ENCODE assay signal across 8 mouse cellular contexts in genomic region chr14:27596265-27596664, GRCm38 (mm10). TPM values are rescaled to one million over a fixed set of nuclear protein-coding genes. Genes with fewer than 3 reads are reported as not detected.
A peak's percentile ranks its signal among the peaks of the same experiment; 100 is the strongest.
DNase-seq lines count a peak whose midpoint lies in the region; ATAC-seq and TF ChIP-seq lines count a peak whose summit lies in the region.

No protein-coding gene starts in this region.

- H3K27ac ChIP-seq in CH12.LX (ENCODE audit: insufficient read depth, low read depth), result no peak overlapping the region
- no peak overlapping the region for H3K27ac ChIP-seq in heart, embryonic 15.5 days

- TF ChIP-seq POLR2A in CH12.LX (IDR thresholded peaks at IDR 0.05; ENCODE audit: low read depth, low read length), result no peak

- peak; percentile 44 for TF ChIP-seq RAD21 in CH12.LX (IDR thresholded peaks at IDR 0.05; ENCODE audit: low read depth, low read length)

- in situ Hi-C loops in CH12.LX (cut with MboI; ENCODE audit: low pct_ligation_motif_present, low pct_unique_long_range_greater_than_20kb, low sequenced_read_pairs), result loop anchor here (25.0 kb wide), 2 partner anchors 141 to 409 kb away; no protein-coding TSS in a partner anchor

- H3K9ac ChIP-seq in CH12.LX (ENCODE audit: insufficient read depth, low read depth), result no peak overlapping the region
- no peak overlapping the region for H3K9ac ChIP-seq in heart, embryonic 15.5 days

- no peak overlapping the region for H3K4me3 ChIP-seq in CH12.LX (replicated peaks in 1 of 3; ENCODE audit: low read depth in 2 of 3, low read length in 2 of 3, poor library complexity in 1 of 3)
- no peak overlapping the region for H3K4me3 ChIP-seq in heart, embryonic 15.5 days

- peak; percentile 28 to 80; a peak in 3 of 4 replicates for TF ChIP-seq CTCF in CH12.LX (conservative IDR thresholded peaks at IDR 0.05 in 1 of 2, IDR thresholded peaks at IDR 0.05 in 1 of 2; ENCODE audit: low read depth in 2 of 2, low read length in 2 of 2)

- H3K79me2 ChIP-seq in CH12.LX (replicated peaks; ENCODE audit: control insufficient read depth, extremely low read depth, insufficient read depth, poor library complexity, severe bottlenecking), result no peaks in the 10 kb centered on the region

- H3K4me1 ChIP-seq in CH12.LX (ENCODE audit: control insufficient read depth in 1 of 2, insufficient read depth in 2 of 2), result no peaks in the 10 kb centered on the region
- no peaks in the 10 kb centered on the region for H3K4me1 ChIP-seq in heart, embryonic 15.5 days (replicated peaks)

- dilution Hi-C loops in CH12.LX (cut with MboI; ENCODE audit: extremely low pct_ligation_motif_present, extremely low pct_unique_long_range_greater_than_20kb, low sequenced_read_pairs), result no loop called here

- H3K4me2 ChIP-seq in CH12.LX (ENCODE audit: insufficient read depth, low read depth, poor library complexity, severe bottlenecking), result no peak overlapping the region
- H3K4me2 ChIP-seq in heart, embryonic 15.5 days, result no peak overlapping the region

- peak; percentile 66; the same call in 1 of the 2 replicates for ATAC-seq in heart, embryonic 15.5 days (replicated peaks; ENCODE audit: insufficient number of reproducible peaks, insufficient read depth, low FRiP score, low read depth)

- no peaks in the 10 kb centered on the region for H3K36me3 ChIP-seq in CH12.LX (replicated peaks in 1 of 2; ENCODE audit: control insufficient read depth in 1 of 2, insufficient read depth in 1 of 2, low read length in 1 of 2)
- no peaks in the 10 kb centered on the region for H3K36me3 ChIP-seq in heart, embryonic 15.5 days

- peaks cover 5% of the 10 kb centered on the region for H3K9me3 ChIP-seq in CH12.LX (replicated peaks; ENCODE audit: low read length)
- H3K9me3 ChIP-seq in heart, embryonic 15.5 days (replicated peaks), result no peaks in the 10 kb centered on the region

- peak; percentile 86 for DNase-seq in CH12.LX (ENCODE audit: extremely low read depth)
- DNase-seq in adrenal gland, adult 8-10 months, result peak; percentile 52
- DNase-seq in embryo, embryonic 11.5 days (ENCODE audit: low read depth, low spot score), result peak; percentile 79
- peak; percentile 95 for DNase-seq in kidney, postnatal 4 days
- peak; percentile 90 for DNase-seq in lung, postnatal 10 days
- peak; percentile 65 for DNase-seq in right cerebral cortex, postnatal 4 days
- peak; percentile 64 to 83 for DNase-seq in urinary bladder, postnatal 4 days (ENCODE audit: low spot score in 2 of 2)

- TF ChIP-seq EP300 in CH12.LX (IDR thresholded peaks at IDR 0.05; ENCODE audit: low read length), result no peak

- peaks cover 19% of the 10 kb centered on the region for H3K27me3 ChIP-seq in CH12.LX (replicated peaks)
- no peaks in the 10 kb centered on the region for H3K27me3 ChIP-seq in heart, embryonic 15.5 days

- 3% methylated on average over 7 of the region's 7 CpGs for WGBS in heart, embryonic 15.5 days

TF ChIP-seq in CH12.LX, 34 proteins besides CTCF, POLR2A, EP300 and RAD21:
- TF ChIP-seq MAX (IDR thresholded peaks at IDR 0.05; ENCODE audit: low read length) (peak; percentile 98), MAFK (IDR thresholded peaks at IDR 0.05; ENCODE audit: insufficient replicate concordance, low read length) (no peak), SIN3A (IDR thresholded peaks at IDR 0.05; ENCODE audit: low read length) (peak; percentile 99), MXI1 (IDR thresholded peaks at IDR 0.05; ENCODE audit: low read depth, low read length) (peak; percentile 100), ZNF384 (IDR thresholded peaks at IDR 0.05; ENCODE audit: low read depth, low read length) (peak; percentile 94), SMC3 (IDR thresholded peaks at IDR 0.05; ENCODE audit: low read depth, low read length) (peak; percentile 62), MYC (IDR thresholded peaks at IDR 0.05; ENCODE audit: low read depth, low read length) (peak; percentile 97), USF1 (IDR thresholded peaks at IDR 0.05; ENCODE audit: low read depth, low read length) (peak; percentile 53), BHLHE40 (IDR thresholded peaks at IDR 0.05; ENCODE audit: low read depth, low read length) (0 out of 2 replicates have a peak, but pooled peaks have one; percentile 24), IRF4 (IDR thresholded peaks at IDR 0.05; ENCODE audit: low read depth, low read length) (no peak), USF2 (conservative IDR thresholded peaks at IDR 0.05; ENCODE audit: low read depth, low read length) (peak; percentile 49)

RNA-seq across cellular contexts. Expression of gene Erc2, which starts 26.0 kb away (rescaled TPM):
- total RNA-seq in CH12.LX (2012; rRNA removed), result not detected in 2 replicates
- total RNA-seq in CH12.LX (2014; rRNA removed), result not detected in 2 replicates
- polyA plus RNA-seq in CH12.LX (2012; ENCODE audit: insufficient read length, low read depth), result not detected in 2 replicates
- total RNA-seq in adrenal gland, adult 8-10 months (2022), result 10 to 100 TPM in 3 of 4 experiments, 1 to 10 TPM in 1; 6.6 to 15.9 (median 11.0) TPM
- 2.1 and 2.2 TPM in 2 replicates for polyA plus RNA-seq in heart, embryonic 15.5 days (2015; fragmentation: Nextera tagmentation; extraction: Ambion mirVana)

Comparison
In these comparisons a context has a peak if more than half of its experiments do, and no peak if none do; other contexts are left out.
1. RNA of gene Erc2, which starts 26.0 kb away (total RNA-seq): 6.6 to 15.9 TPM in adrenal gland, adult 8-10 months; not detected in CH12.LX; every median in the first group is over 4 times any median in the second.
2. Peak in every context shown above with its lines, with median percentiles within 50 percentile points of each other: DNase-seq.